Mouse (Mus musculus) heart, adult 2 months (tissue): ENCODE results near the gene Gucd1.

Experiments used
- CTCF ChIP-seq: fragments of 200-600 bp; IDR thresholded peaks from 2 replicates; pipeline ENCODE4 v1.8.1; 2022; ENCODE audit warnings: antibody characterized with exemption, mild to moderate bottlenecking, moderate library complexity
- POLR2A ChIP-seq: fragments of 200-500 bp; IDR thresholded peaks from 2 replicates; pipeline ENCODE4 v1.6.1; 2011; ENCODE audit warnings: mild to moderate bottlenecking, low read depth, low read length, control low read depth; ENCODE audit not compliant: insufficient read depth

DNA sequence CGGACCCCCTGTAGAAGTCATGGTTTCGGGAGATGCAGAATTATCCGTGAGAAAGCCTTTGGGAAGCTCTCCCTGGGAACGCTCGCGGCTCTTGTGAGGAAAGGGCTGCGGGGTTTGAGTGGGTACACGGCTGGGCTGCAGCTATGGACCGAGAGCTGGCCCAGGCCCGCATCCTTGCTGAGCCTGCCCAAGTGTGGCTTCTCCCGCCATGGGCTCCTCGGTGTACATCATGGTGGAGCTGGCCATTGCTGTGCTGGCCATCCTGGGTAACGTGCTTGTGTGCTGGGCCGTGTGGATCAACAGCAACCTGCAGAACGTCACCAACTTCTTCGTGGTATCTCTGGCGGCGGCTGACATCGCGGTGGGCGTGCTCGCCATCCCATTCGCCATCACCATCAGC, 192.0 kb downstream of the Gucd1 start:
- TF ChIP-seq POLR2A, result no peak
- no peak for TF ChIP-seq CTCF
